Comparison of ENCODE assay signal across 23 mouse cellular contexts in genomic region chr8:45821650-45822049, GRCm38 (mm10).
A peak's percentile ranks its signal among the peaks of the same experiment; 100 is the strongest.
DNase-seq lines count a peak whose midpoint lies in the region; ATAC-seq and TF ChIP-seq lines count a peak whose summit lies in the region.
"Had no signal": no experiment of that assay in that cellular context is flagged by ENCODE, and none has a peak within 500 bp of the region (broad histone marks: within the 10 kb centered on the region; RNA-seq: fewer than 3 reads in every experiment).

No protein-coding gene starts in this region.

- H3K4me2 ChIP-seq in intestine, embryonic 16.5 days (ENCODE audit: low read depth, low read length), result no peak overlapping the region
- H3K4me2 ChIP-seq in intestine, embryonic 15.5 days (replicated peaks), result no peak overlapping the region
- no peak overlapping the region for H3K4me2 ChIP-seq in lung, embryonic 14.5 days
- no peak overlapping the region for H3K4me2 ChIP-seq in lung, postnatal 0 days (replicated peaks; ENCODE audit: low read depth, low read length)
- no peak overlapping the region for H3K4me2 ChIP-seq in limb, embryonic 15.5 days
- H3K4me2 ChIP-seq: liver, embryonic 11.5 days had no signal

- H3K9me3 ChIP-seq in intestine, embryonic 16.5 days (ENCODE audit: control insufficient read depth, low read length), result no peaks in the 10 kb centered on the region
- no peaks in the 10 kb centered on the region for H3K9me3 ChIP-seq in intestine, embryonic 15.5 days
- no peaks in the 10 kb centered on the region for H3K9me3 ChIP-seq in lung, embryonic 14.5 days (ENCODE audit: low read depth, low read length)
- no peaks in the 10 kb centered on the region for H3K9me3 ChIP-seq in lung, postnatal 0 days (ENCODE audit: low read length)
- H3K9me3 ChIP-seq in limb, embryonic 15.5 days, result no peaks in the 10 kb centered on the region
- H3K9me3 ChIP-seq: G1E had no signal

- no peak for TF ChIP-seq EP300 in lung, postnatal 0 days (IDR thresholded peaks at IDR 0.05)

- H3K27ac ChIP-seq in intestine, embryonic 16.5 days (ENCODE audit: low read length), result 0 out of 2 replicates have a peak overlapping the region, but pooled peaks have one; percentile 2
- no peak overlapping the region for H3K27ac ChIP-seq in intestine, embryonic 15.5 days
- no peak overlapping the region for H3K27ac ChIP-seq in lung, embryonic 14.5 days (ENCODE audit: low read depth)
- H3K27ac ChIP-seq in lung, postnatal 0 days (ENCODE audit: low read length), result no peak overlapping the region
- peak overlapping the region; percentile 6; the same call in 1 of the 2 replicates for H3K27ac ChIP-seq in limb, embryonic 15.5 days
- no peak overlapping the region for H3K27ac ChIP-seq in thymus, adult 2 months (ENCODE audit: control insufficient read depth, insufficient read depth, low read length)
- H3K27ac ChIP-seq: macrophage had no signal

- H3K27me3 ChIP-seq in intestine, embryonic 16.5 days (replicated peaks; ENCODE audit: control insufficient read depth, insufficient read depth, low read length), result no peaks in the 10 kb centered on the region
- no peaks in the 10 kb centered on the region for H3K27me3 ChIP-seq in intestine, embryonic 15.5 days (replicated peaks)
- no peaks in the 10 kb centered on the region for H3K27me3 ChIP-seq in lung, embryonic 14.5 days (ENCODE audit: insufficient read depth, low read length)
- no peaks in the 10 kb centered on the region for H3K27me3 ChIP-seq in lung, postnatal 0 days (replicated peaks; ENCODE audit: insufficient read depth, low read length)
- no peaks in the 10 kb centered on the region for H3K27me3 ChIP-seq in limb, embryonic 15.5 days
- no peaks in the 10 kb centered on the region for H3K27me3 ChIP-seq in thymus, adult 2 months (ENCODE audit: control insufficient read depth, insufficient read depth, low read length)
- H3K27me3 ChIP-seq: CH12.LX had no signal

- no peak overlapping the region for H3K9ac ChIP-seq in intestine, embryonic 16.5 days (ENCODE audit: low read depth, low read length)
- no peak overlapping the region for H3K9ac ChIP-seq in intestine, embryonic 15.5 days
- H3K9ac ChIP-seq in lung, embryonic 14.5 days, result no peak overlapping the region
- no peak overlapping the region for H3K9ac ChIP-seq in lung, postnatal 0 days (replicated peaks; ENCODE audit: low read depth)
- no peak overlapping the region for H3K9ac ChIP-seq in limb, embryonic 15.5 days
- H3K9ac ChIP-seq: liver, postnatal 0 days had no signal

- no peaks in the 10 kb centered on the region; the same call in 1 of the 2 replicates for H3K4me1 ChIP-seq in intestine, embryonic 16.5 days (ENCODE audit: control insufficient read depth, insufficient read depth, low read length)
- no peaks in the 10 kb centered on the region for H3K4me1 ChIP-seq in intestine, embryonic 15.5 days (replicated peaks)
- H3K4me1 ChIP-seq in lung, embryonic 14.5 days (ENCODE audit: insufficient read depth), result no peaks in the 10 kb centered on the region
- H3K4me1 ChIP-seq in lung, postnatal 0 days (ENCODE audit: insufficient read depth, low read depth, low read length), result no peaks in the 10 kb centered on the region
- peaks cover 7% of the 10 kb centered on the region for H3K4me1 ChIP-seq in limb, embryonic 15.5 days
- no peaks in the 10 kb centered on the region for H3K4me1 ChIP-seq in thymus, adult 2 months (replicated peaks; ENCODE audit: control insufficient read depth, insufficient read depth, low read length)

- no peaks in the 10 kb centered on the region for H3K36me3 ChIP-seq in intestine, embryonic 16.5 days (ENCODE audit: control insufficient read depth, insufficient read depth, low read length)
- H3K36me3 ChIP-seq in intestine, embryonic 15.5 days, result no peaks in the 10 kb centered on the region
- no peaks in the 10 kb centered on the region for H3K36me3 ChIP-seq in lung, embryonic 14.5 days (ENCODE audit: insufficient read depth)
- no peaks in the 10 kb centered on the region for H3K36me3 ChIP-seq in lung, postnatal 0 days (ENCODE audit: insufficient read depth, low read length)
- no peaks in the 10 kb centered on the region for H3K36me3 ChIP-seq in limb, embryonic 15.5 days
- no peaks in the 10 kb centered on the region for H3K36me3 ChIP-seq in thymus, adult 2 months (ENCODE audit: control insufficient read depth, insufficient read depth, low read length)
- H3K36me3 ChIP-seq: G1E had no signal

- peak; percentile 56 for DNase-seq in lung, embryonic 14.5 days
- no peak for DNase-seq in lung, postnatal 0 days (ENCODE audit: low spot score)
- peak; percentile 3 for DNase-seq in brain, embryonic 14.5 days (ENCODE audit: low read depth)
- no peak for DNase-seq in liver
- DNase-seq in thymus, adult 2 months, result no peak
- DNase-seq: adrenal gland, adult 2 months; B cell, adult 2 months; cerebellum, adult 8-10 months; cerebellum, postnatal 36 days; gastrocnemius, postnatal 14 days; heart, adult 11 months; kidney, postnatal 14 days; liver, postnatal 0 days had no signal

- ATAC-seq in intestine, embryonic 16.5 days, result no peak
- ATAC-seq in intestine, embryonic 15.5 days, result no peak
- ATAC-seq in lung, embryonic 14.5 days (ENCODE audit: insufficient read depth), result no peak
- ATAC-seq in lung, postnatal 0 days, result no peak
- no peak for ATAC-seq in limb, embryonic 15.5 days (ENCODE audit: insufficient number of reproducible peaks, low FRiP score, low TSS enrichment, low read depth)
- ATAC-seq: forebrain, embryonic 16.5 days; hindbrain, embryonic 16.5 days; intestine, postnatal 0 days; liver, postnatal 0 days had no signal

- H3K4me3 ChIP-seq in intestine, embryonic 16.5 days (ENCODE audit: low read length), result no peak overlapping the region
- H3K4me3 ChIP-seq in intestine, embryonic 15.5 days (replicated peaks), result no peak overlapping the region
- no peak overlapping the region for H3K4me3 ChIP-seq in lung, embryonic 14.5 days (ENCODE audit: low read depth, low read length)
- H3K4me3 ChIP-seq in lung, postnatal 0 days (ENCODE audit: low read depth, low read length), result no peak overlapping the region
- H3K4me3 ChIP-seq in limb, embryonic 15.5 days, result no peak overlapping the region
- H3K4me3 ChIP-seq in thymus, adult 2 months (ENCODE audit: control insufficient read depth, insufficient read depth, low read length), result no peak overlapping the region

- no peak for TF ChIP-seq POLR2A in brain, embryonic 14.5 days (IDR thresholded peaks at IDR 0.05; ENCODE audit: borderline replicate concordance, extremely low read depth, insufficient read depth, insufficient read length, poor library complexity, severe bottlenecking)
- no peak for TF ChIP-seq POLR2A in thymus, adult 2 months (IDR thresholded peaks at IDR 0.05; ENCODE audit: control insufficient read depth, extremely low read depth, insufficient read depth, low read length, poor library complexity)

- WGBS in intestine, embryonic 16.5 days, result 60% methylated on average over 5 of the region's 5 CpGs
- 59% methylated on average over 5 of the region's 5 CpGs for WGBS in intestine, embryonic 15.5 days
- 44% methylated on average over 5 of the region's 5 CpGs for WGBS in lung, embryonic 14.5 days
- WGBS in lung, postnatal 0 days, result 47% methylated on average over 5 of the region's 5 CpGs
- 39% methylated on average over 5 of the region's 5 CpGs for WGBS in limb, embryonic 15.5 days
- WGBS in thymus, adult 2 months, result 84% methylated on average over 5 of the region's 5 CpGs

- TF ChIP-seq CTCF in lung, embryonic 14.5 days (IDR thresholded peaks at IDR 0.05; ENCODE audit: low read depth), result no peak
- TF ChIP-seq CTCF in lung, postnatal 0 days (IDR thresholded peaks at IDR 0.05), result no peak
- no peak for TF ChIP-seq CTCF in brain, embryonic 14.5 days (IDR thresholded peaks at IDR 0.05; ENCODE audit: borderline replicate concordance, extremely low read depth, insufficient read depth, insufficient read length)
- TF ChIP-seq CTCF in thymus, adult 2 months (IDR thresholded peaks at IDR 0.05; ENCODE audit: borderline replicate concordance, control insufficient read depth, extremely low read depth, insufficient read depth, low read length, poor library complexity), result no peak

Comparison
In these comparisons a context has a peak if more than half of its experiments do, and no peak if none do; other contexts are left out.
1. H3K27ac ChIP-seq: peak in intestine, embryonic 16.5 days (single experiment) and limb, embryonic 15.5 days (single experiment); none in intestine, embryonic 15.5 days (single experiment), lung, embryonic 14.5 days (single experiment), lung, postnatal 0 days (single experiment) and thymus, adult 2 months (single experiment).
2. DNase-seq: peak in lung, embryonic 14.5 days (single experiment) and brain, embryonic 14.5 days (single experiment); none in lung, postnatal 0 days (single experiment), liver (single experiment) and thymus, adult 2 months (single experiment).